Mouse (Mus musculus) layer of hippocampus, adult 11-12 months (tissue): ENCODE measurements around the gene Slc15a2.

Source experiments
- DNase-seq: peaks from one replicate; pipeline ENCODE4 v3.0.0; 2022; ENCODE audit warnings: low spot score

The Slc15a2 gene

GRCm38 (mm10) chr16:36751979-36752378 is 32.8 kb downstream of the Slc15a2 start:
- DNase-seq = no peak

- no peak for DNase-seq
Observed at GRCm38 (mm10) chr16:36747767-36748166, 37.0 kb downstream of the Slc15a2 start.

GRCm38 (mm10) chr16:36747068-36747467 is 37.7 kb downstream of the Slc15a2 start:
- DNase-seq = no peak

GRCm38 (mm10) chr16:36743580-36743979 is 41.2 kb downstream of the Slc15a2 start:
- DNase-seq = no peak

- no peak for DNase-seq
Observed at GRCm38 (mm10) chr16:36739404-36739930, 45.3 kb downstream of the Slc15a2 start.

- DNase-seq = no peak
Observed at GRCm38 (mm10) chr16:36735421-36735820, 49.3 kb downstream of the Slc15a2 start.

- DNase-seq = no peak
Observed at GRCm38 (mm10) chr16:36733827-36734226, 50.9 kb downstream of the Slc15a2 start.

- DNase-seq = no peak
Observed at GRCm38 (mm10) chr16:36732572-36732971, 52.2 kb downstream of the Slc15a2 start.

- no peak for DNase-seq
Observed at GRCm38 (mm10) chr16:36728959-36729358, 55.8 kb downstream of the Slc15a2 start.

GRCm38 (mm10) chr16:36723880-36724443 is 60.8 kb downstream of the Slc15a2 start:
- peak; percentile 24 for DNase-seq

GRCm38 (mm10) chr16:36722739-36723138 is 62.0 kb downstream of the Slc15a2 start:
- DNase-seq = no peak

GRCm38 (mm10) chr16:36720194-36721055 is 64.3 kb downstream of the Slc15a2 start:
- DNase-seq = no peak

- no peak for DNase-seq
Observed at GRCm38 (mm10) chr16:36718637-36719036, 66.1 kb downstream of the Slc15a2 start.

- no peak for DNase-seq
Observed at GRCm38 (mm10) chr16:36717481-36717880, 67.3 kb downstream of the Slc15a2 start.

- DNase-seq = peak; percentile 15
Observed at GRCm38 (mm10) chr16:36711760-36712159, 73.0 kb downstream of the Slc15a2 start.

- DNase-seq = no peak
Observed at GRCm38 (mm10) chr16:36710794-36711193, 74.0 kb downstream of the Slc15a2 start.

GRCm38 (mm10) chr16:36709405-36709804 is 75.4 kb downstream of the Slc15a2 start:
- no peak for DNase-seq

GRCm38 (mm10) chr16:36708751-36709150 is 76.0 kb downstream of the Slc15a2 start:
- DNase-seq = no peak

GRCm38 (mm10) chr16:36707702-36708423 is 76.9 kb downstream of the Slc15a2 start:
- DNase-seq = no peak

- DNase-seq = no peak
Observed at GRCm38 (mm10) chr16:36700484-36700883, 84.3 kb downstream of the Slc15a2 start.
